Mouse (Mus musculus) gastrocnemius, adult 2 months (tissue): ENCODE results near the gene Col23a1. TPM values are rescaled to one million over a fixed set of nuclear protein-coding genes. Genes with fewer than 3 reads are reported as not detected.
"Not testable (repeated sequence)": the region's sequence is repeated elsewhere in the genome, so short reads cannot be mapped to it uniquely, and the experiment has no call there.

ENCODE experiments used
- DNase-seq: peaks from one replicate; pipeline ENCODE4 v3.0.0; 2022
- H3K27ac ChIP-seq: fragments of 200-600 bp; 2 replicates; pipeline ENCODE4 v1.8.1; 2022; ENCODE audit warnings: mild to moderate bottlenecking
- H3K4me3 ChIP-seq: fragments of 200-600 bp; 2 replicates; pipeline ENCODE4 v1.8.1; 2022; ENCODE audit warnings: mild to moderate bottlenecking, moderate library complexity
- CTCF ChIP-seq: fragments of 200-600 bp; IDR thresholded peaks from 2 replicates; pipeline ENCODE4 v1.8.1; 2022; ENCODE audit warnings: antibody characterized with exemption, mild to moderate bottlenecking, moderate library complexity
- intact Hi-C: fragments of 180-260 bp; cut with DNase I; formaldehyde crosslinking; loops from one replicate; pipeline ENCODE4 v1.15.1; 2025
- total RNA-seq, 2 experiments: library from RNA; stranded (reverse); gene quantifications; 2 replicates each; pipeline ENCODE4 v1.2.3; 2021

Col23a1 gene
- total RNA-seq, 2 experiments from 2014 or later: 1.1 to 1.8 TPM

DNA sequence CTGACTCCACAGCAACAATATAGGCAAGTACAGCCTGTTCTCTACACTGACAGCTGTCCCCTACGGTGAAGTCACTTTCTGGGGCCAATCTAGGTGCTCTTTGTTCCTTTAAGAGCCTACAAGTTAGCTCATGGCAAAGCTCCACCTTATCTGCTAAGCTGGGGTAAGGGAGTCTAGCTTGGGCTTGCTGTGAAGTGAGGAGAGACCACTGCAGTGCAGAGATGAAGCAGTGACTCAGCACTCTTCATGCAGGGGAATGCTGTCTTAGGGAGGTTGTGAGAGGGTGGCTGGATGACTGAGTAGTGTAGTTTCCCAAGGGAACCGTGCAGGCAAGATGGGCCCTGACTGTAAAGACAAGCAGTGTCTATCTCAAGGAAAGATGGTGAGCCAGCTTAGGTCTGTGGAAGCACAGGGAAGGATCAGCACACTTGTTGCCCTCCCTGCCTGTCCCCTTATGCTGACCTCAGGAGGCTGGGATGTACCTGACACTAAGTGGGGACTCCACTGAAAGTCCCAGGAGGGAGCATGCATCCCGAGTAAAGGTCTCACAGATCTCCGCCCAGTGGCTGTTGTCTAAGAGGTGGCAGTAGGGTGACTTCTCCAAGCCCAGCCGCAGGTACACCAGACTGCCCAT is 335.6 kb downstream of the Col23a1 start:
- no peak for DNase-seq
- TF ChIP-seq CTCF: no peak
- intact Hi-C loops: no loop called here
- H3K27ac ChIP-seq: no peak overlapping the region
- H3K4me3 ChIP-seq: no peak overlapping the region

DNA sequence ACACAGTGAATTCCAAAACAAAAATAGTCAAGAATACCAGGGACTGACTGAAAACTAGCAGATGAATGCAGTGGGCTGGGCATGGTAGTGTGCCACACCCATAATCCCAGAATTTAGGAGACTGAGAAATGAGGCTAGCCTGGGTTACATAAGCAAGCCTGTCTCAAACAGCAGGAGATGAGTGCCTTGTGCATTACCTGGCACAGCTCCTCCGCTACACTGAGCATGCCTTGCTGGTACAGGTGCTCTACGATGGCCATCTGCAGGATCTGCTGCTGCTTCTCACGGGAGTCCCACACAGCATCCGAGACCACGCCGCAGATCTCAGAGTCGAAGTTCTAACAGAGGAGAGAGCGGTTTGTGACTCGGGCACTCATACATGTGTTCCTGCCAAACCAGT is 337.7 kb downstream of the Col23a1 start:
- intact Hi-C loops: no loop called here
- no peak for TF ChIP-seq CTCF
- Histone ChIP-seq H3K4me3 (no peak overlapping the region), H3K27ac (no peak overlapping the region)
- DNase-seq: no peak

DNA sequence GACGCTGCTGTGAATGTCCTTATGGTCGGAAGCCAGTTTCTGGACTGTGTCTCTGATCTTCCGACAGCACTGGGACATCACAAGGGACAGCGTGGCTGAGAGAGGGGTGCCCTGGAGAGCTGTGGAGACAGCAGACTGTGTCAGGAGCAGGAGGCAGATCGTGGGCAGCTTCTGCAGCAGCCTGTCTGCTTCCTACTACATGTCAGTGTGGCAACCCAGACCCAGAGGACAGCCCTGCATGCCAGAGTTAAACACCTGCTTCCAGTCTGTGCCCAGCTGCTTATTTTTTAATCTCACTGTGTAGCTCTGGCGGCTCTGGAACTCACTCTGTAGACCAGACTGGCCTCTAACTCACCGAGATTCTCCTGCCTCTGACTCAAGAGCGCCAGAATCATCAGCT is 338.2 kb downstream of the Col23a1 start:
- no peak for TF ChIP-seq CTCF
- intact Hi-C loops: no loop called here
- no peak for DNase-seq
- Histone ChIP-seq H3K27ac (no peak overlapping the region), H3K4me3 (no peak overlapping the region)

DNA sequence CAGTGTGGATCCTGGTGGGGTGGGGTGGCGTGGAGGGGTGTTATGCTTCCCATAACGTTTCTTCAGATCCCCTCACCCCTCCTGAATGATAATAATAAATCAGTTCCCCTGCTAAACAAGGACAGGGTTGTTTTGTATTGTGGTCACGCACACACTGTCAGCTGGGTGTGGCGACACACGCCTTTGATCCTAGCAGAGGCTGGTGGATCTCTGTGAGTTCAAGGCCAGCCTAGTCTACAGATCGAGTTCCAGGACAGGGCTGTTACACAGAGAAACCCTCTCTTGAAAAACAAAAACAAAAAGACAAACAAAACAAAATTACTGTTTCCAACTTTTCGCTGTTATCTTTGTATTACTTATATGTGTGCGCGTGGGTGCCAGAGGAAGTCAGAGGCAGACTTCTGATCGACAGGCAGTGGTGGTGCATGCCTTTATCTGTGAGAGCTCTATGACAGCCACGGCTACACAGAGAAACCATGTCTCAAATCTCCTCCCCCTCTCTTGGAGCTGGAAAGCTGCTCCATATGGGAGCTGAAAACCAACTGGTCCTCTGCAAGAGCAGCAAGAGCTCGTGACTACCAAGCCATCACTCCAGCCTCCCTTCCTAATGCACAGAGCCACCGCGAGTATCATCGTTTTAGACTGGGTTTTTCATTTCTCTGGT is 340.1 kb downstream of the Col23a1 start:
- no peak for DNase-seq
- Histone ChIP-seq H3K4me3 (no peak overlapping the region), H3K27ac (no peak overlapping the region)
- no peak for TF ChIP-seq CTCF
- intact Hi-C loops: no loop called here

DNA sequence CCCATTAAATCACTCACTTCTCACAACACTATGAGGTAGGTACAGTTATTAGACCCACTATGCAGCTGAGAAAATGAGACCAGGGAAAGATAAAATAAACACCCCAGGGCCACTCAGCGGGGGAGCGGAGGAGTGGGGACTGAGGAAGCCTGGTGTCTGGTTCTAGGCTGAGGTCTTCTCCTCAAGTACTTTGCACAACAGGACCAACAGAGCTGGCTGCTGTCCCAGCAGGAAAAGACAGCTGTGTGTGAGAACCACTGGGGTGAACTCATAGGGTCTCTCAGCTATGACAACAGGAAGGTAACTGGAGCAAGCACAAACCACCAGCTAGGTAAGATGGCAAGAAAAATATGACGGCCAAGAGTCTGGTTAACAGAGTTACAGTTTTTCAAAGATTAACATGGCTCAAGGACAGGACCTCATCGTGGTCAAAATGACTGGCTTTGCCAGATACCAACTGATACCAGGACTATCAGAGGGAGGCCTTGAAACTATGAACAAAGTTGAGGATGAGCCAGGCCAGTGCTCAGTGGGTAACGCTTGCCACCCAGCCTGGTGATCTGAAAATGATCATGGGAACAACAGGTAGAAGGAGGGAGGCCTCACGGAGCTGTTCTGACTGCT is 342.5 kb downstream of the Col23a1 start:
- H3K27ac ChIP-seq: no peak overlapping the region; the same call in 1 of the 2 replicates
- no peak for TF ChIP-seq CTCF

DNA sequence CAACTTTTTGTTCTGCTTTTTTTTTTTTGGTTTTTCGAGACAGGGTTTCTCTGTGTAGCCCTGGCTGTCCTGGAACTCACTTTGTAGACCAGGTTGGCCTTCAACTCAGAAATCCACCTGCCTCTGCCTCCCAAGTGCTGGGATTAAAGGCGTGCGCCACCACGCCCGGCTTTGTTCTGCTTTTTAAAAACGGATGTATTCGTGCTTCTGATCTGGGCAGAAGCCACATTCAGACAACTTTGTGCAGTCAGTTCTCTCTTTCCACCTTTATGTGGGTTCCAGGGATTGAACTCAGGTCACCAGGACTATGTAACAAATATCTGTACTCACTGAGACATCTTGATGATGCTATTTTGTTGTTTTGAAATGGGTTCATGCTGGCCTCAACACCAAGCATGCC is 343.5 kb downstream of the Col23a1 start:
- intact Hi-C loops, H3K4me3 ChIP-seq, DNase-seq, H3K27ac ChIP-seq: not testable (repeated sequence)

More for the DNA sequence above, 342.5 kb downstream of the Col23a1 start:
- DNase-seq: no peak
- intact Hi-C loops: no loop called here
- no peak overlapping the region for H3K4me3 ChIP-seq

Other genes starting within 250 kb of the Col23a1 start
- not detected for gene Olfr1375, start 241.8 kb upstream of the Col23a1 start, total RNA-seq
- gene Zfp354a, start 230.7 kb upstream of the Col23a1 start, total RNA-seq: 1 to 10 TPM; 4.2 to 4.5 TPM
- gene Gm12569, start 69.4 kb upstream of the Col23a1 start, total RNA-seq: not detected
- gene Clk4, start 28.2 kb upstream of the Col23a1 start, total RNA-seq: 10 to 100 TPM; 43.9 to 61.7 TPM
- gene BC049762, start 26.9 kb upstream of the Col23a1 start, total RNA-seq: not detected